Mouse (Mus musculus): ENCODE measurements at regions not wholly inside any gene's neighbourhood (a gene's known extent, or its start where the extent isn't known, plus 50 kb on each side); places are given as distances from the start of the nearest gene placed in this dataset.
"Not testable (repeated sequence)": the region's sequence is repeated elsewhere in the genome, so short reads cannot be mapped to it uniquely, and the experiment has no call there.

GRCm38 (mm10) chr3:120498937-120499336 lies 672.6 kb downstream of the Rwdd3 start:
- no peak for DNase-seq (ENCODE audit: low spot score)

DNA sequence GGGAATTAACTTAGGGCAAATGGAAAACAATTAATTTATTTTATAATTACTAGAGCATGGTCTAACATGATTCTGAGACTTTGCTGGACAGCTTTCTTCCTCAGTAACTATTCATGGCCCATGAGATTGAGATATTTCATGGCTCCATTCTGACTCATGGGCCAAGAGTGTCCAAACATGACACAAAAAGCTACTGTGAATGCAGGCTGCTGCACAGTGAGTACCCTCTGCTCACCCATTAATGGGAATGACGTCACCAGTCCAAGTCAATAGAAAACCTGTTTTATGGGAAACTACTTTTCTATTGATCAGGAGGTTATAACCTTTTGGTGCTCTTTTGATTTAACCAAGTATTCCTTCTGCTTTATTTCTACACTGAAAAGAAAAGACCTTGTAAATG lies 693.6 kb downstream of the Rwdd3 start:
- no peak for DNase-seq (ENCODE audit: low spot score)

- no peak for DNase-seq (ENCODE audit: low spot score)
Observed at GRCm38 (mm10) chr3:120477232-120477631, 693.0 kb upstream of the Ptbp2 start.

DNA sequence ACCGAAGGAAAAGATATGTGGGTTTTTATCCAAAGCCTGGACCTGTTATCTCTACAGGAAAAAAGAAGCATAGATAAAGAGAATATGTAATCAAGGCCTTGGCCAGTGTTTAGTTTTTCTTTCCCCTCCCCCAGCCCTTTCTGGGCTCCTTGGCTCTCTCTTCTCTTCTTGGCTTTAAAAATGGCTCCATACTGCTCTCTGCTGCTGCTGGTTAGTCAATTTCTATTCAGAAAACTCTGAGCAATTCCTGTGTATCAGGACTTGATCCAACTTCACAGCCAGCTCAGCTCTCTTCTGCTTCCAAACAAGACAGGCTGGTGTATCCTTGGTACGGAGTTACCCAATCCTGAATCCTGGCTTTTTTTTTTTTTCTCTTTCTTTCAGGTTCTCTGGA lies 689.4 kb upstream of the Ptbp2 start:
- DNase-seq (ENCODE audit: low spot score): peak; percentile 20

- DNase-seq (ENCODE audit: low spot score): no peak
Observed at GRCm38 (mm10) chr3:120472687-120473644, 688.7 kb upstream of the Ptbp2 start.

DNA sequence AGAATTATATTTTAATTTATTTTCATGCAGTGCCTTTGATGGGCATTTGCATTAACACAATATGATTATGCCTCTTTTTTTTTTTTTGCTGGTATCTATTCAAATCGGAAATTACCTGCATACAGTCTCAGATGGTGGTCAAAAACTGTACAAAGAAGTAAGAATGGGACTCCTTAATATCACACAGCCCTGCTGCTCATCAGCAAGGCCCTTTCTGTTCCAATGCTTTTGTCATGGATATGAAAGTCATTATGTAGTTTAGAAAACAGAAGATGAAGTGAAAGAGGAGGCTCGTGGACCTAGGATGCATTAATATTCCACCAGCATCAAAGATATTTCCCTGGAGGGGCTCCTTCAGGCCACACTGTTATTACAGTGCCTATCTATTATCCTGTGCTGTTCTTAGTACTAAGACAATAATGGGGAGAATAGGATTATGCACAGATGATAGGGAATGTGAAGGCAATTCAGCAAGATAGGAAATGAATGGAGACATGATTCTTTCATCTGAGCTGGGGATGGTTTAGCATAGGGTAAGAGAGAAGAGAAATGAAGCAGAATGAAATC lies 687.7 kb upstream of the Ptbp2 start:
- DNase-seq (ENCODE audit: low spot score): no peak

DNA sequence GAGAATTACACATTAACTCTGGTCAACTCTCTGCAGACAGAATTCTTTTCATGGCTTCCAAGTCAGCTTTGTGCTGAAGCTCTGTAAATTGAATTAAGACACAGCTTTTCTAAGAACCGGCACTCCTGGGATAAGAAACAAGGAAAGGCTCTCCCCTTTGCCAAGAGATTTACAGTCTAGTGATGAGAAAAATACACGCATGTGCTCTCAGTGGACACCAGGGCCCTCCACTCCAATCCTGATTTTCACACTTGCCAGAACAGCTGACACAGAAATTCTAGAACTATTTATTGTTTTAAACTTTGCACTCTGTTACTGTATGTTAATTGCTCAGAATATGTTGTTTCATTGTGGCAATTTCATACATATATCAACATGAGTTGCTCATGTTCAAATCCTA lies 684.6 kb upstream of the Ptbp2 start:
- DNase-seq (ENCODE audit: low spot score): no peak

DNA sequence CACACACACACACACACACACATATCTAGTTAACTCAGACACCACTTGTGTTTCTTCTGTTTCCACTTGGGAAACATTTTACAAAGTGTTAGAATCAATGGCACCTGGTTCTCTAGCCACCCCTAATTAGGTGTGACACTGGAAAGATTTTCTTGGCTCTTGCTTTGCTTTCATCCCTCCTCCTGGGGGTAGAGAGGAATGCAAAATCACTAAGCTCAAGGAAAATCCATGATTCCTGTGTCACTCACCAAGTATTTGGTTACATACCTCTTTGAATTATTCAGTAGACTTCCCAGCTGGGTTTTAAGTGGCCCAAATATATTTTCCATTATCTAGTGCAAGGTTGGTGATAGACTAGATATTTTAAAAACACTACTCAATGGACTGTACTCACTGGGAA lies 676.5 kb upstream of the Ptbp2 start:
- no peak for DNase-seq (ENCODE audit: low spot score)

- DNase-seq (ENCODE audit: low spot score): no peak
Observed at GRCm38 (mm10) chr3:120457912-120458311, 673.6 kb upstream of the Ptbp2 start.

DNA sequence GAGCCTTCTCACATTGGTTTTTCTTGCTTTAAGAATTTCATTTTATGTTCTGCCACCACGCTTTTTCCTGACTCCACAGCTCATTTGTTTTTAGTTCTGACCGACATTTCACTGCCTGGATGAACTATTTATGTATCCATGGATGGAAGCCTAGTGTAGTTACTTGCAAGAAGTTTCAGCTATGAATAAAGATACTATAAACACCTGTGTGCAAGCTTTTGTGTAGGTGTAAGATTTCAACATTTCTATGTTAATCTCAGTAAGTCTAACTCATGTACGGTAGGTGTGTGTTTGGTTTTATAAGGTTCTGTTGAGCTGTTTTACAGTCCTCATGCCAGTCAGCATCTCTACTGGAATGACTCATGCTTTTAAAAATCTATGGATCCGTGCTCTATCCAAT lies 656.9 kb upstream of the Ptbp2 start:
- no peak for DNase-seq (ENCODE audit: low spot score)

DNA sequence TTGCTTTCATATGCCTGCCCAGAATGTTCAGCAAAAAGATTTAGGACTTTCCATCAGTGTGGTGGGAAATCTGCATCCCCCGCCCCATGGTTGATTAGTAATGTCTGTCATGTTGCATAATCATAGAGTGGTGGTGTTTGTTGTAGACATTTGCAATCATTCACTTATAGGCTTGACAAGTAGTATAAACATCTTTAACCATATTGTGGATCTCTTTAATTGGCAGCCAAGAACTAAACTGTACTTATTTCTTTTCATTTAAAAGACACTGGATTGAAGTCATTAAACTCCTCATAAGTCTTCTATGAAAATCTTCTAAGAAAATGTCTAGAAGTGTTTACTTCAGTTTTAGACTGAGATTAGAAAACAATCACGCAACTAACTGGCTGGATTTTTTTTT lies 646.0 kb upstream of the Ptbp2 start:
- no peak for DNase-seq (ENCODE audit: low spot score)

- no peak for DNase-seq (ENCODE audit: low spot score)
Observed at GRCm38 (mm10) chr3:120416634-120417033, 632.4 kb upstream of the Ptbp2 start.

GRCm38 (mm10) chr3:120375688-120376289 lies 591.5 kb upstream of the Ptbp2 start:
- DNase-seq (ENCODE audit: low spot score): no peak

DNA sequence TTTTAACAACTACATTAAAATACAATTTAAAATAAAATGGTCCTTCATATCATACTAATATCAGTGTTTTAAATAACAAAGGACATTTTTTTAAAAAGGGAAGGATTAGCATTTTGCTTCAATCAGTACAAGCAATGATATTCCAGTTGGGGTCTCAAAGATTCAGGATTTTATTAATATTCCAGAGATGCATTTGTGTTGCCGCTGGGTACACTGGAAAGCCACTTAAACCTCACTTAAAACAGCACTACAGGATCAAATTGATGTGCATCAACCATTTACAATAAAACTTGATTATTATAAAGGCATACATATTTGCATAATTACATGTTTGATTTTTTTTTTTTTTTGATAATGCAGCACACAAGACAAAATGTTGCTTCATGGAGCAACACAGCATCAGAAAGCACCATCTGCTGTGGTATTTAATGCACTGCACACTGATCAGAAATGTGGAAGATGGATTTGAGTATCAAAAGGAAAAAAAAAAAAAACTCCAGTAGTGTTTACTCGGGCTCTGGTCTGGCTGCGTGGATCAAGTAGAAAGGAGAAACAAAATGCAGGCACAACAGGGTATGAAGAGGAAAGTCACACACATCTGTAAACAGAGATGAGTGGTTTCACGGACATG lies 558.6 kb upstream of the Ptbp2 start:
- no peak for DNase-seq (ENCODE audit: low spot score)

GRCm38 (mm10) chr3:120341882-120342281 lies 557.6 kb upstream of the Ptbp2 start:
- DNase-seq (ENCODE audit: low spot score): no peak

DNA sequence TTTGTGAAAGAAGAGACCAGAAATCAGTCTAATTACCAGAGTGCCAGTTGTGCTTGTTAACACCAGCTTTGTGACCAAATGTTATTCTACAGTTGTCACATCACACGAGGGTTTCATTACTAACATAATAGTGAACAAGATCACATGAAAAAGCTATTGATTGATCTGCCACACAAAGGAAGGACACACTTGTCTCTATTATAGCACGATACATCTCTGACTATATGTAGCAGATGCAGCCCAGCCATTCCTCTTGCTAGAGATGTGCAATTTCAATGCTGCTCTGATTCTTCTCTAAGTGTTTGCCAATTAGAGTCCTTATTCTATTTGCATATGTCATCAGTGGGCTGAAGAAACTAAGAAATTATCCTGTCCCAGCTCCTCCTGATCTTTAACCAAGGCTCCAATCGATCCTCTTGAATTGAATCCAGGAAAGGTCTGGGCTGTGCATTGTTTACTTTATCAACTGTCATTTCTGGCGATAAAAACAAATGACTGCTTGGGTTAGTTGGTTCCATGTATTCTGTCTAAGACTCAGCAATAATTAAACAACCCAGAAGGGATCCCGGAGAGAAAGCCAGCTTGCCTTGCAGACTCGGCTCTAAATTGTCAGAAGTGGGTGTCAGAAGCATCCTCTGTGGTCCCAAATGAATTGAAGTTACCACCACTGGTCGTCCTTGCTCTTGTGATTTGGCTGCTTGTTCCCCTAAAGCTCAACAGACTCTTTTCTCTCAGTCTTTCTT lies 551.7 kb upstream of the Ptbp2 start:
- DNase-seq (ENCODE audit: low spot score): no peak

DNA sequence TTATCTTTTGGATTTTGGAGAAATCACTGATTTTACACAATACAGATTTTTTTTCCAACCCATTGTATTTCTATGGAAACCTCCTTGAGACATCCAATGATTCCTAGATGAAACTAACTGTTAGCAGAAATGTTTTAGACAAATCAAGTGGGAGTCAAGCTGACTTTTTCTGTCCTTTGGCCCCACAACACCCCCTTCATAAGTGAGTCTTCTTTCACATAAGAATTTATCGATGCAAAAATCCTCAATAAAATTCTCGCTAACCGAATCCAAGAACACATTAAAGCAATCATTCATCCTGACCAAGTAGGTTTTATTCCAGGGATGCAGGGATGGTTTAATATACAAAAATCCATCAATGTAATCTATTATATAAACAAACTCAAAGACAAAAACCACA lies 522.8 kb upstream of the Ptbp2 start:
- DNase-seq (ENCODE audit: low spot score): not testable (repeated sequence)

GRCm38 (mm10) chr3:120305608-120306007 lies 521.3 kb upstream of the Ptbp2 start:
- DNase-seq (ENCODE audit: low spot score): no peak
